Mouse (Mus musculus) G1E (cell line): Measurements from ENCODE around the gene Dhrs3.

Experiments
- CTCF ChIP-seq: IDR thresholded peaks from 2 replicates; pipeline ENCODE4 v1.5.1; 2012; ENCODE audit warnings: low read depth, low read length, inconsistent platforms, mixed read lengths
- GATA1 ChIP-seq: IDR thresholded peaks from 2 replicates; pipeline ENCODE4 v1.6.1; 2012; ENCODE audit warnings: borderline replicate concordance, low read length, inconsistent platforms, mixed read lengths
- POLR2AphosphoS5 ChIP-seq: IDR thresholded peaks from 2 replicates; pipeline ENCODE4 v1.6.1; 2012; ENCODE audit warnings: low read depth, low read length, inconsistent platforms; ENCODE audit not compliant: insufficient replicate concordance
- TAL1 ChIP-seq: conservative IDR thresholded peaks from 2 replicates; pipeline ENCODE4 v1.6.1; 2012; ENCODE audit warnings: low read depth, low read length, inconsistent platforms, mixed read lengths

GRCm38 (mm10) chr4:144950327-144950711, 57.7 kb downstream of the Dhrs3 start:
- no peak for TF ChIP-seq CTCF
- no peak for TF ChIP-seq GATA1
- no peak for TF ChIP-seq TAL1
- no peak for TF ChIP-seq POLR2AphosphoS5
